Mouse (Mus musculus): Measurements from ENCODE around the gene Jmjd6.

DNA sequence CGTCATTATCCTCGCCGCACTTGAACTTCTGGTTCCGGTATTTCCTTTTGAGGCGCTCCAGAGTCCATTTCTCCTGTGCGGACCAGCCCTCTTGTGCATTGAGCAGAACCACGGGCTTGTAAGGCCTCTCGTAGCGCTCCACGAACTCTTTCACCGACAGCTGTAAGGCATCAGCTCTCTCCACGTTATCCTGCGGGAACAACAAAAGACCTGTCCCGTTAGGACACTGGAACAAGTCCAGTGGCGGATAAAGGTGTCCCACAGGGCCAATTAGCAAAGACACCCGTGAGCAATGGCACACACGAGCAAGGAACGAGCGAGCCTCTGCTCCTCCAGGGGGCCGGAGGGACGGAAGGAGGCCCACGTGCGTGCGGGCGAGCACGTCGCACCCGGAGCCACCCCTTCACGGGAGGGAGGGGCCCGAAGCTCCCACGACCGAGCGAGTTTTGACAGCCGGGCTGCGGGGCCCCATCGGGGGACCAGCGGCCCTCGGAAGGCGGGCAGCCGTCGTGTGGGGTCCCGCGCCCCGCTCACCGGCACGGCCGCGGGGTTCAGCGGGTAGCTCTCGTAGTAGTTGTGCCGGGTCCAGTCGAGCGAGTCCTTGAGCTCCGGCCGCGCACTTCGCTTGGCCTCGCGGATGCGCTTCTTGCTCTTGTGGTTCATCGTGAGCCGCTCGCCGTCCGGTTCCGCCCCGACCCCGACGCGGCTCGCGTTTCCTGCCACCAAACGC lies 553 bp downstream of the Jmjd6 start:
- TF ChIP-seq CTCF (conservative IDR thresholded peaks at IDR 0.05; ENCODE audit: low read length) (no peak), NANOG (IDR thresholded peaks at IDR 0.05; ENCODE audit: borderline replicate concordance, low read length) (no peak), POU5F1 (IDR thresholded peaks at IDR 0.05; ENCODE audit: borderline replicate concordance, low read length) (no peak)
